ENCODE assay signal across 12 mouse cellular contexts in genomic region chr3:55119275-55119898, GRCm38 (mm10). TPM values are rescaled to one million over a fixed set of nuclear protein-coding genes. Genes with fewer than 3 reads are reported as not detected.
DNase-seq lines count a peak whose midpoint lies in the region; ATAC-seq and TF ChIP-seq lines count a peak whose summit lies in the region.
"Had no signal": no experiment of that assay in that cellular context is flagged by ENCODE, and none has a peak within 500 bp of the region (broad histone marks: within the 10 kb centered on the region; RNA-seq: fewer than 3 reads in every experiment).

No protein-coding gene starts in this region.

- H3K4me2 ChIP-seq in embryonic facial prominence, embryonic 14.5 days (ENCODE audit: low read depth, low read length) = no peak overlapping the region
- H3K4me2 ChIP-seq in intestine, postnatal 0 days (replicated peaks; ENCODE audit: low read depth) = no peak overlapping the region
- H3K4me2 ChIP-seq: hindbrain, embryonic 13.5 days; liver, embryonic 12.5 days; midbrain, embryonic 13.5 days had no signal

- 83% methylated on average over 6 of the region's 6 CpGs for WGBS in embryonic facial prominence, embryonic 14.5 days
- WGBS in embryonic facial prominence, embryonic 10.5 days = 92% methylated on average over 6 of the region's 6 CpGs
- 55% methylated on average over 6 of the region's 6 CpGs for WGBS in intestine, postnatal 0 days

- intact Hi-C loops in left cerebral cortex, postnatal 10 days (cut with DNase I) = no loop called here

- no peak overlapping the region for H3K4me3 ChIP-seq in embryonic facial prominence, embryonic 14.5 days (ENCODE audit: low read depth, low read length)
- no peak overlapping the region for H3K4me3 ChIP-seq in embryonic facial prominence, embryonic 10.5 days
- no peak overlapping the region for H3K4me3 ChIP-seq in intestine, postnatal 0 days (ENCODE audit: low read depth, low read length)
- H3K4me3 ChIP-seq: hindbrain, embryonic 13.5 days; liver, embryonic 12.5 days; midbrain, embryonic 13.5 days had no signal

- H3K27me3 ChIP-seq in embryonic facial prominence, embryonic 14.5 days (replicated peaks; ENCODE audit: control insufficient read depth, insufficient read depth, low read length) = no peaks in the 10 kb centered on the region
- H3K27me3 ChIP-seq in embryonic facial prominence, embryonic 10.5 days (replicated peaks; ENCODE audit: low read depth, poor library complexity, severe bottlenecking) = no peaks in the 10 kb centered on the region
- no peaks in the 10 kb centered on the region for H3K27me3 ChIP-seq in intestine, postnatal 0 days (replicated peaks; ENCODE audit: control insufficient read depth, insufficient read depth, low read length)
- H3K27me3 ChIP-seq: hindbrain, embryonic 13.5 days; liver, embryonic 12.5 days; midbrain, embryonic 13.5 days had no signal

- no peak for TF ChIP-seq CTCF in intestine, postnatal 0 days (IDR thresholded peaks at IDR 0.05; ENCODE audit: low read depth)

- DNase-seq in embryonic facial prominence, embryonic 14.5 days (ENCODE audit: low spot score) = peak; percentile 48
- DNase-seq in embryonic facial prominence, embryonic 10.5 days (ENCODE audit: low spot score) = no peak
- peak; percentile 11 for DNase-seq in urinary bladder, postnatal 25 days (ENCODE audit: low spot score)
- no peak for DNase-seq in urinary bladder, adult 2 months (ENCODE audit: low spot score)
- DNase-seq in left cerebral cortex, postnatal 10 days (ENCODE audit: extremely low spot score in 1 of 2, low spot score in 2 of 2) = no peak
- no peak for DNase-seq in cerebellum, postnatal 14 days
- DNase-seq in layer of hippocampus, adult 9-10 months (ENCODE audit: low spot score) = no peak

- no peak for ATAC-seq in embryonic facial prominence, embryonic 14.5 days (ENCODE audit: low read depth)
- peak; percentile 80 for ATAC-seq in intestine, postnatal 0 days
- ATAC-seq: liver, embryonic 12.5 days; midbrain, embryonic 13.5 days had no signal

- H3K27ac ChIP-seq in embryonic facial prominence, embryonic 14.5 days (replicated peaks; ENCODE audit: low read depth, low read length) = no peak overlapping the region
- no peak overlapping the region for H3K27ac ChIP-seq in embryonic facial prominence, embryonic 10.5 days (replicated peaks)
- peak overlapping the region; percentile 24 for H3K27ac ChIP-seq in intestine, postnatal 0 days (ENCODE audit: low read depth, low read length)
- H3K27ac ChIP-seq: hindbrain, embryonic 13.5 days; liver, embryonic 12.5 days; midbrain, embryonic 13.5 days had no signal

- peaks cover 70% of the 10 kb centered on the region for H3K36me3 ChIP-seq in embryonic facial prominence, embryonic 14.5 days (ENCODE audit: control insufficient read depth, insufficient read depth, low read length)
- H3K36me3 ChIP-seq in embryonic facial prominence, embryonic 10.5 days (replicated peaks) = peaks cover 81% of the 10 kb centered on the region
- peaks cover 52% of the 10 kb centered on the region for H3K36me3 ChIP-seq in intestine, postnatal 0 days (ENCODE audit: control insufficient read depth, insufficient read depth)

- H3K9me3 ChIP-seq in embryonic facial prominence, embryonic 14.5 days (ENCODE audit: control insufficient read depth, low read length) = no peaks in the 10 kb centered on the region
- H3K9me3 ChIP-seq in embryonic facial prominence, embryonic 10.5 days = no peaks in the 10 kb centered on the region
- no peaks in the 10 kb centered on the region for H3K9me3 ChIP-seq in intestine, postnatal 0 days (ENCODE audit: control insufficient read depth)
- H3K9me3 ChIP-seq: hindbrain, embryonic 13.5 days; liver, embryonic 12.5 days; midbrain, embryonic 13.5 days had no signal

- H3K9ac ChIP-seq in embryonic facial prominence, embryonic 14.5 days (ENCODE audit: low read depth, low read length) = no peak overlapping the region
- no peak overlapping the region for H3K9ac ChIP-seq in intestine, postnatal 0 days (ENCODE audit: low read depth, low read length)
- H3K9ac ChIP-seq: hindbrain, embryonic 13.5 days; liver, embryonic 12.5 days; midbrain, embryonic 13.5 days had no signal

- H3K4me1 ChIP-seq in embryonic facial prominence, embryonic 14.5 days (ENCODE audit: control insufficient read depth, insufficient read depth, low read length) = peaks cover 4% of the 10 kb centered on the region
- H3K4me1 ChIP-seq in embryonic facial prominence, embryonic 10.5 days = peaks cover 7% of the 10 kb centered on the region
- peaks cover 6% of the 10 kb centered on the region for H3K4me1 ChIP-seq in intestine, postnatal 0 days (replicated peaks; ENCODE audit: control insufficient read depth, insufficient read depth, low read length)

RNA-seq across cellular contexts. Expression of gene Spg20, which starts 7.5 kb away (rescaled TPM):
- 67.3 and 78.3 TPM in 2 replicates for polyA plus RNA-seq in embryonic facial prominence, embryonic 14.5 days (2014; fragmentation: Nextera tagmentation; extraction: Ambion mirVana)
- 72.1 and 75.9 TPM in 2 replicates for polyA plus RNA-seq in embryonic facial prominence, embryonic 10.5 days (2016; fragmentation: Nextera tagmentation; extraction: Ambion mirVana)
- 14.3 and 17.9 TPM in 2 replicates for polyA plus RNA-seq in urinary bladder, adult 2 months (2012; rRNA removed)
- 27.9 and 30.0 TPM in 2 replicates for polyA plus RNA-seq in intestine, postnatal 0 days (2015; fragmentation: Nextera tagmentation; extraction: Ambion mirVana)
- total RNA-seq in left cerebral cortex, postnatal 10 days (2021) = 10 to 100 TPM; 13.6 to 20.2 TPM

RNA-seq across cellular contexts. Expression of gene Ccdc169, which starts 17.8 kb away (rescaled TPM):
- polyA plus RNA-seq in embryonic facial prominence, embryonic 14.5 days (2014; fragmentation: Nextera tagmentation; extraction: Ambion mirVana) = 0.09 and 0.22 TPM in 2 replicates
- not detected in 2 replicates for polyA plus RNA-seq in embryonic facial prominence, embryonic 10.5 days (2016; fragmentation: Nextera tagmentation; extraction: Ambion mirVana)
- polyA plus RNA-seq in urinary bladder, adult 2 months (2012; rRNA removed) = 0.04 TPM in 2 replicates
- 0.09 TPM in 2 replicates for polyA plus RNA-seq in intestine, postnatal 0 days (2015; fragmentation: Nextera tagmentation; extraction: Ambion mirVana)
- total RNA-seq in left cerebral cortex, postnatal 10 days (2021) = under 1 TPM in 1 of 2 experiments, not detected in 1; 0.34 TPM
- polyA plus RNA-seq: large intestine, adult 2 months; liver, embryonic 12.5 days had no signal

Comparison
In these comparisons a context has a peak if more than half of its experiments do, and no peak if none do; other contexts are left out.
1. DNase-seq: peak in embryonic facial prominence, embryonic 14.5 days (single experiment) and urinary bladder, postnatal 25 days (single experiment); none in embryonic facial prominence, embryonic 10.5 days (single experiment), urinary bladder, adult 2 months (single experiment), left cerebral cortex, postnatal 10 days (0 of 2), cerebellum, postnatal 14 days (0 of 2) and layer of hippocampus, adult 9-10 months (single experiment).